Mouse (Mus musculus): Measurements from ENCODE around the gene Map3k21. TPM values are rescaled to one million over a fixed set of nuclear protein-coding genes. Genes with fewer than 3 reads are reported as not detected.

Map3k21 gene
- total and polyA plus RNA-seq, 2 experiments: 2.6 to 3.9 TPM

DNA sequence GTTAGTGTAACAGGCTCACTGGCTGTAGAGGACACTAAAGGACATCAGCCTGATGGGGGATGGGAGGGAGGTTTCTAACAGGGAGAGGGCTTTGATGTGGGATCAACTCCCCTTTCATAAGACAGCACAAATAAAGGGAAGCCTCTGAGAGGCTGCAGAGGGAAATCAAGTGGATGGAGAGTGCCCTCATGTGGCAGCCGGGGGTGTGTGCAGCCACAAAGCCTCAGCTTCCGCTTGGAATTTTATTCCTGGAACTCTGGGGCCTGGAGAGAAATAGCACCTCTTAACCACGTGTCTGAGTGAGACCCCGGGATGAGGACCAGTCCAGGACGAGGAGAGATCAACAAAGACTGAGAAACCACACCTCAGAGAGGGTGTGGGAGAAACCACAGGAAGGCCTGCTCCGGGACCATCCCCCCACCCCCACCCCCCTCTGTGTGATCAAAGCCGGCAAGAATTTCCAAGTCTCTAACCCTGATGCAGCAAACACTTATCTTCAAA, 39.4 kb upstream of the Map3k21 start:
- Histone ChIP-seq H3K4me1 (ENCODE audit: control insufficient read depth, insufficient read depth, low read length) (0 out of 2 replicates have a peak, but pooled peaks cover 2% of the 10 kb centered on the region), H3K9ac (ENCODE audit: low read depth, low read length) (no peak overlapping the region), H3K27me3 (ENCODE audit: control insufficient read depth, insufficient read depth, low read length) (no peaks in the 10 kb centered on the region), H3K36me3 (ENCODE audit: control insufficient read depth, insufficient read depth, low read length) (no peaks in the 10 kb centered on the region), H3K79me2 (ENCODE audit: control insufficient read depth, insufficient read depth, low read length) (no peaks in the 10 kb centered on the region), H3K4me3 (ENCODE audit: insufficient read depth, low read depth, low read length) (no peak overlapping the region), H3K27ac (replicated peaks; ENCODE audit: insufficient read depth, low read depth, low read length) (no peak overlapping the region)
- WGBS: 2% methylated on average over 7 of the region's 7 CpGs
- TF ChIP-seq CTCF (IDR thresholded peaks at IDR 0.05; ENCODE audit: low read depth, low read length) (peak; percentile 91), POLR2A (IDR thresholded peaks at IDR 0.05; ENCODE audit: extremely low read depth, insufficient read depth, low read length) (no peak)
- peak; percentile 12 for DNase-seq (ENCODE audit: extremely low read depth, low read depth, low spot score)

DNA sequence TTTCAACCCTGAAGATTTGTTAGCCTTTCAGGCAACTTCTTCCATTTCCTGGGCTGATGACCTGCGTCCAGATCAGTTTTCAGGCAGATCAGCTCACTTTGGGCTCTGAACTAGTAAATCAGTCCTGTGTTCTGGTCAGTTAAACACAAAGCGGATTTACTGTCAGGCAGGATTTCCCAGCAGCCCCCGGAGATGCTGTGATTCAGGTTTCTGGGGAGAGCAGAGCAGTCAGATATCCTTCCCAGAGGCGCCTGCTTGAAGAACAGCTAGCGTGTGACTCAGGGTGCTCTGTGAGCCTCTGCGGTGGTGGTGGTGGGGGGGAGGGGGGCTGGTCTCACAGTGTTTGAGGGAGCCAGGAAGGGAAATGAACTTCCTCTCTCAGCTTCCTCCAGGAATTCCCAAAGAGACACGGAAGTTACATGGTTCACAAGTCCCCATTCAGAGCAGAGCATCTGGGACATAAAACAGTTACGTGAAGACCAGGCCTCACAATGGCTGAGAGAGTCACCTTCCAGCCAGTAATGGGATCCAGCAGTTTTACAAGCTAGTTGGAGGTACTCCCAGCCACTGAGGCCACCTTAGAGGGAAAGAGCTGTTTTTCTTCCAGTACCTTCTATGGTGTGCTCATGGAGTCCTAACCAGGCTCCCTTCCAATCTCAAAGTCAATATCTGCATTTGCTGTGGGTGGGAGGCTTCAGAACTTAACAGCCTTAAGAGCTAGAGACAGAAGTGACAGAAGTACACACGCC, 37.6 kb upstream of the Map3k21 start:
- 0 out of 2 replicates have a peak, but pooled peaks cover 2% of the 10 kb centered on the region for H3K4me1 ChIP-seq (ENCODE audit: control insufficient read depth, insufficient read depth, low read length)
- no peak overlapping the region for H3K27ac ChIP-seq (replicated peaks; ENCODE audit: insufficient read depth, low read depth, low read length)
- DNase-seq (ENCODE audit: extremely low read depth, low read depth, low spot score): no peak
- TF ChIP-seq CTCF (IDR thresholded peaks at IDR 0.05; ENCODE audit: low read depth, low read length) (no peak), POLR2A (IDR thresholded peaks at IDR 0.05; ENCODE audit: extremely low read depth, insufficient read depth, low read length) (no peak)
- H3K79me2 ChIP-seq (ENCODE audit: control insufficient read depth, insufficient read depth, low read length): no peaks in the 10 kb centered on the region
- WGBS: 78% methylated on average over 9 of the region's 9 CpGs
- no peak overlapping the region for H3K9ac ChIP-seq (ENCODE audit: low read depth, low read length)
- H3K36me3 ChIP-seq (ENCODE audit: control insufficient read depth, insufficient read depth, low read length): no peaks in the 10 kb centered on the region
- H3K4me3 ChIP-seq (ENCODE audit: insufficient read depth, low read depth, low read length): no peak overlapping the region
- no peaks in the 10 kb centered on the region for H3K27me3 ChIP-seq (ENCODE audit: control insufficient read depth, insufficient read depth, low read length)

DNA sequence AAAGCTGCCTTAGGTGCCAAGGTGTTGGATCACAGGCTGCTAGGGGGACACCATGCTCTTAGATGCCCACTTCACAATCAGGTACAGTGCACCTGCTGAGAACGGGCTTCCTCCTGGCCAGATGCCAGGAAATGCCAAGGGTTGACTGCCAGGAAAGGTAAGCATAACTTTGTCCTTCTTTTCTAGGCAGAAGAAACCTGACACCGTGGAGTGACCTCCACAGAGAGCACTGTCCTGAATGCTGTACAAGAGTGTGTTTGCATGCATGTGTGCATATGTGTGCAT, 37.1 kb upstream of the Map3k21 start:
- no peaks in the 10 kb centered on the region for H3K36me3 ChIP-seq (ENCODE audit: control insufficient read depth, insufficient read depth, low read length)
- no peak overlapping the region for H3K27ac ChIP-seq (replicated peaks; ENCODE audit: insufficient read depth, low read depth, low read length)
- no peak for TF ChIP-seq CTCF (IDR thresholded peaks at IDR 0.05; ENCODE audit: low read depth, low read length)
- no peak for TF ChIP-seq POLR2A (IDR thresholded peaks at IDR 0.05; ENCODE audit: extremely low read depth, insufficient read depth, low read length)
- 72% methylated on average over 2 of the region's 2 CpGs for WGBS
- no peak overlapping the region for H3K9ac ChIP-seq (ENCODE audit: low read depth, low read length)
- no peaks in the 10 kb centered on the region for H3K27me3 ChIP-seq (ENCODE audit: control insufficient read depth, insufficient read depth, low read length)
- H3K79me2 ChIP-seq (ENCODE audit: control insufficient read depth, insufficient read depth, low read length): no peaks in the 10 kb centered on the region
- 0 out of 2 replicates have a peak, but pooled peaks cover 2% of the 10 kb centered on the region for H3K4me1 ChIP-seq (ENCODE audit: control insufficient read depth, insufficient read depth, low read length)
- no peak overlapping the region for H3K4me3 ChIP-seq (ENCODE audit: insufficient read depth, low read depth, low read length)
- no peak for DNase-seq (ENCODE audit: extremely low read depth, low read depth, low spot score)

DNA sequence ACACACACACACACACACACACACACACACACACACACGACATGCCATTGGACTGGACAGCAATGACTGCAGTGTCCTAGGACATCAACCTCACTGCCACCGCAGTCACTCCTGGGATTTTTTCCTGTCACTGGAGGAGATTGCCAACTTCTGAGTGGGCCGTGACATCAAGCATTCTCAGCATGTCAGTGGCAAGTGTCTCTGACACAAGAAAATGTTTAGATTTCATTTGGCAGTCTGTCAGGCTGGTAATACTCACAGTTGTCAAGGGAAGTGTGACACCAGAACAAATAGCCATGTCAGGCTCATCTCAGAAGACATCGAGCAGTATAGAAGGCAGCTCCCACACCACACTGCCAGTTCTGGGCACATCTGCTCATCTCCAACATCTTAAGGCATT, 29.8 kb upstream of the Map3k21 start:
- TF ChIP-seq POLR2A (IDR thresholded peaks at IDR 0.05; ENCODE audit: extremely low read depth, insufficient read depth, low read length) (no peak), CTCF (IDR thresholded peaks at IDR 0.05; ENCODE audit: low read depth, low read length) (no peak)
- no peaks in the 10 kb centered on the region; the same call in 1 of the 2 replicates for H3K4me1 ChIP-seq (ENCODE audit: control insufficient read depth, insufficient read depth, low read length)
- no peak overlapping the region for H3K4me3 ChIP-seq (ENCODE audit: insufficient read depth, low read depth, low read length)
- DNase-seq (ENCODE audit: extremely low read depth, low read depth, low spot score): no peak
- H3K79me2 ChIP-seq (ENCODE audit: control insufficient read depth, insufficient read depth, low read length): no peaks in the 10 kb centered on the region
- 89% methylated on average over 4 of the region's 4 CpGs for WGBS
- H3K27me3 ChIP-seq (ENCODE audit: control insufficient read depth, insufficient read depth, low read length): peaks cover 2% of the 10 kb centered on the region; the same call in 1 of the 2 replicates
- no peaks in the 10 kb centered on the region for H3K36me3 ChIP-seq (ENCODE audit: control insufficient read depth, insufficient read depth, low read length)
- H3K27ac ChIP-seq (replicated peaks; ENCODE audit: insufficient read depth, low read depth, low read length): no peak overlapping the region
- no peak overlapping the region for H3K9ac ChIP-seq (ENCODE audit: low read depth, low read length)

DNA sequence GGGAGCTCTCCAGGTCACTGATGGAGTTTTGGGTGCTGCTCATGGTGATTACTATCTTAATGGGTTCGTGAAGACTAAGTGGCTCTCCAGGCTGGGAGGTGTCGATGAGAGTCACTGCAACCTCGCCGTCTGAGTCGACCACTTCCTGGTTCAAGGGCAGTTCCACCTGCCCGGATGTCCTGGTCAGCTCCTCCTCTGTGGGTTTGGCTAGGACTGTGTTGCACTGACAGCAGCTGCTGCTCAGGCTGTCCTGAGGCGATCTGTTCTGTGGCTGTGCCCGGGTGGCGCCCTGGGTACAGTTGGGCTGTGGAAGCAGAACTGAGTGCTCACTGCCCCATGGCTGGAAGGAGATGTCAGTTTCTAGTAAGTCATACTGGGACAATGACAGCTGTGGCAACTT, 22.7 kb upstream of the Map3k21 start:
- TF ChIP-seq CTCF (IDR thresholded peaks at IDR 0.05; ENCODE audit: low read depth, low read length) (no peak), POLR2A (IDR thresholded peaks at IDR 0.05; ENCODE audit: extremely low read depth, insufficient read depth, low read length) (no peak)
- no peak overlapping the region for H3K4me3 ChIP-seq (ENCODE audit: insufficient read depth, low read depth, low read length)

DNA sequence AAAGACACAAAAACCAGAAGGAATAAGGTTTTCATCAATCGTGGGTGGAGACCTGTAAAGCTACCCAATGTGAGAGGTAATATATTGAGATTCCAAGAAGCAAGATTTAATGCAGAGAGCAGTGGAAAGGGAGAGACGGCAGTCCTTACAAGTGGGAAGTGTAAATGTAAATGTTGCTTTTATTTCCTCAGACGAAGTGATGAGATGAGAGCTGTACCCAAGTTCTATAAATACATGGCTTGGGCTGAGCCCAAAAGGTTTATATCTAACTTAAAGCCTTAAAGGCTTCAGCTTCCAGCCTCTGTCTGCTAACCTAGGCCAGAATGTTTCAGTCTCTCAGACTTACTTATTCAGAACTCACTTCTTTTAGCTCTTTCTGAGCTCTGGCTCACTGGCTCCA, 20.3 kb upstream of the Map3k21 start:
- no peak for DNase-seq (ENCODE audit: extremely low read depth, low read depth, low spot score)
- TF ChIP-seq CTCF (IDR thresholded peaks at IDR 0.05; ENCODE audit: low read depth, low read length) (no peak), POLR2A (IDR thresholded peaks at IDR 0.05; ENCODE audit: extremely low read depth, insufficient read depth, low read length) (no peak)
- H3K9ac ChIP-seq (ENCODE audit: low read depth, low read length): no peak overlapping the region
- no peak overlapping the region for H3K4me3 ChIP-seq (ENCODE audit: insufficient read depth, low read depth, low read length)
- no peaks in the 10 kb centered on the region for H3K79me2 ChIP-seq (ENCODE audit: control insufficient read depth, insufficient read depth, low read length)
- H3K36me3 ChIP-seq (ENCODE audit: control insufficient read depth, insufficient read depth, low read length): no peaks in the 10 kb centered on the region
- H3K27me3 ChIP-seq (ENCODE audit: control insufficient read depth, insufficient read depth, low read length): no peaks in the 10 kb centered on the region
- 83% methylated on average over 3 of the region's 3 CpGs for WGBS
- H3K27ac ChIP-seq (replicated peaks; ENCODE audit: insufficient read depth, low read depth, low read length): no peak overlapping the region
- no peaks in the 10 kb centered on the region for H3K4me1 ChIP-seq (ENCODE audit: control insufficient read depth, insufficient read depth, low read length)

More for the DNA sequence above, 22.7 kb upstream of the Map3k21 start:
- Histone ChIP-seq H3K4me1 (ENCODE audit: control insufficient read depth, insufficient read depth, low read length) (no peaks in the 10 kb centered on the region; the same call in 1 of the 2 replicates), H3K27ac (replicated peaks; ENCODE audit: insufficient read depth, low read depth, low read length) (no peak overlapping the region), H3K27me3 (ENCODE audit: control insufficient read depth, insufficient read depth, low read length) (no peaks in the 10 kb centered on the region), H3K36me3 (ENCODE audit: control insufficient read depth, insufficient read depth, low read length) (no peaks in the 10 kb centered on the region), H3K79me2 (ENCODE audit: control insufficient read depth, insufficient read depth, low read length) (no peaks in the 10 kb centered on the region), H3K9ac (ENCODE audit: low read depth, low read length) (no peak overlapping the region)
- 79% methylated on average over 9 of the region's 9 CpGs for WGBS
- no peak for DNase-seq (ENCODE audit: extremely low read depth, low read depth, low spot score)
